Mouse (Mus musculus) ES-E14 (cell line): ENCODE data around the gene Gm5039.

Source experiments
- CHD2 ChIP-seq: IDR thresholded peaks from 2 replicates; pipeline ENCODE4 v1.6.1; 2014; ENCODE audit warnings: mild to moderate bottlenecking, low read depth, low read length, inconsistent platforms
- HCFC1 ChIP-seq: IDR thresholded peaks from 2 replicates; pipeline ENCODE4 v1.6.1; 2012; ENCODE audit warnings: low read length, inconsistent platforms, borderline replicate concordance; ENCODE audit not compliant: insufficient read depth
- MAFK ChIP-seq: IDR thresholded peaks from 2 replicates; pipeline ENCODE4 v1.6.1; 2014; ENCODE audit warnings: mild to moderate bottlenecking, low read depth, low read length, inconsistent platforms; ENCODE audit not compliant: insufficient read depth
- ZC3H11A ChIP-seq: IDR thresholded peaks from 2 replicates; pipeline ENCODE4 v1.6.1; 2012; ENCODE audit warnings: low read depth, mild to moderate bottlenecking, inconsistent platforms, low read length, borderline replicate concordance
- ZNF384 ChIP-seq: IDR thresholded peaks from 2 replicates; pipeline ENCODE4 v1.6.1; 2012; ENCODE audit warnings: low read depth, low read length, inconsistent platforms

- no peak for TF ChIP-seq ZNF384
- TF ChIP-seq ZC3H11A, result no peak
- no peak for TF ChIP-seq HCFC1
- no peak for TF ChIP-seq MAFK
- no peak for TF ChIP-seq CHD2
Observed at GRCm38 (mm10) chr12:88367673-88368072, 43.8 kb upstream of the Gm5039 start.
